Comparison of ENCODE assay signal across 18 mouse cellular contexts in genomic region chr3:36311337-36311736, GRCm38 (mm10).
DNase-seq lines count a peak whose midpoint lies in the region; ATAC-seq lines count a peak whose summit lies in the region.
"Had no signal": no experiment of that assay in that cellular context is flagged by ENCODE, and none has a peak within 500 bp of the region (broad histone marks: within the 10 kb centered on the region; RNA-seq: fewer than 3 reads in every experiment).

No protein-coding gene starts in this region.

- no peak for DNase-seq in hindbrain, embryonic 10.5 days (ENCODE audit: low spot score)
- DNase-seq in hindbrain, embryonic 11.5 days (ENCODE audit: low spot score) = no peak
- DNase-seq in midbrain, embryonic 11.5 days (ENCODE audit: low spot score, missing footprints) = no peak
- DNase-seq in embryo, embryonic 10 days (ENCODE audit: low spot score) = peak; percentile 16
- peak; percentile 6 for DNase-seq in mesoderm, embryonic 11.5 days (ENCODE audit: low read depth, low spot score)
- no peak for DNase-seq in urinary bladder, postnatal 25 days (ENCODE audit: low spot score)
- DNase-seq: adrenal gland, adult 2 months; cerebellum, adult 11 months; cerebellum, postnatal 14 days; gastrocnemius, postnatal 25 days; kidney, adult 11 months; kidney, postnatal 10 days; thymus, adult 18-20 months had no signal

- H3K27me3 ChIP-seq in hindbrain, embryonic 10.5 days (ENCODE audit: insufficient read depth, poor library complexity, severe bottlenecking) = no peaks in the 10 kb centered on the region
- no peaks in the 10 kb centered on the region for H3K27me3 ChIP-seq in hindbrain, embryonic 11.5 days (ENCODE audit: control insufficient read depth, insufficient read depth, low read length)
- H3K27me3 ChIP-seq in midbrain, embryonic 15.5 days (replicated peaks) = no peaks in the 10 kb centered on the region
- no peaks in the 10 kb centered on the region for H3K27me3 ChIP-seq in midbrain, embryonic 11.5 days (ENCODE audit: control insufficient read depth, insufficient read depth, low read length)
- H3K27me3 ChIP-seq: limb, embryonic 13.5 days had no signal

- peaks cover 8% of the 10 kb centered on the region for H3K4me1 ChIP-seq in hindbrain, embryonic 10.5 days (replicated peaks)
- H3K4me1 ChIP-seq in hindbrain, embryonic 11.5 days (replicated peaks; ENCODE audit: control insufficient read depth, insufficient read depth, low read length) = no peaks in the 10 kb centered on the region
- peaks cover 6% of the 10 kb centered on the region for H3K4me1 ChIP-seq in midbrain, embryonic 15.5 days
- no peaks in the 10 kb centered on the region; the same call in 1 of the 2 replicates for H3K4me1 ChIP-seq in midbrain, embryonic 11.5 days (ENCODE audit: control insufficient read depth, insufficient read depth, low read length)
- H3K4me1 ChIP-seq: heart, embryonic 10.5 days; limb, embryonic 13.5 days had no signal

- peak overlapping the region; percentile 37; the same call in 1 of the 2 replicates for H3K4me3 ChIP-seq in hindbrain, embryonic 10.5 days
- no peak overlapping the region for H3K4me3 ChIP-seq in hindbrain, embryonic 11.5 days (ENCODE audit: low read depth, low read length)
- no peak overlapping the region for H3K4me3 ChIP-seq in midbrain, embryonic 15.5 days
- H3K4me3 ChIP-seq in midbrain, embryonic 11.5 days (ENCODE audit: low read depth, low read length) = no peak overlapping the region
- H3K4me3 ChIP-seq: left cerebral cortex, adult 2 months; limb, embryonic 13.5 days had no signal

- no peak for ATAC-seq in hindbrain, embryonic 11.5 days (ENCODE audit: low FRiP score)
- no peak for ATAC-seq in midbrain, embryonic 15.5 days (replicated peaks)
- ATAC-seq in midbrain, embryonic 11.5 days (ENCODE audit: low FRiP score) = no peak

- no peaks in the 10 kb centered on the region for H3K36me3 ChIP-seq in hindbrain, embryonic 10.5 days
- H3K36me3 ChIP-seq in hindbrain, embryonic 11.5 days (ENCODE audit: control insufficient read depth, insufficient read depth, low read length) = no peaks in the 10 kb centered on the region
- H3K36me3 ChIP-seq in midbrain, embryonic 15.5 days (replicated peaks) = no peaks in the 10 kb centered on the region
- H3K36me3 ChIP-seq in midbrain, embryonic 11.5 days (ENCODE audit: control insufficient read depth, insufficient read depth, low read length) = no peaks in the 10 kb centered on the region
- H3K36me3 ChIP-seq: heart, embryonic 10.5 days; limb, embryonic 13.5 days had no signal

- no peak overlapping the region for H3K4me2 ChIP-seq in hindbrain, embryonic 11.5 days (replicated peaks; ENCODE audit: low read depth, low read length)
- H3K4me2 ChIP-seq in midbrain, embryonic 15.5 days = peak overlapping the region; percentile 38; the same call in 1 of the 2 replicates
- no peak overlapping the region for H3K4me2 ChIP-seq in midbrain, embryonic 11.5 days

- H3K9me3 ChIP-seq in hindbrain, embryonic 10.5 days = no peaks in the 10 kb centered on the region
- H3K9me3 ChIP-seq in hindbrain, embryonic 11.5 days (ENCODE audit: control insufficient read depth, low read length) = no peaks in the 10 kb centered on the region
- no peaks in the 10 kb centered on the region for H3K9me3 ChIP-seq in midbrain, embryonic 15.5 days
- no peaks in the 10 kb centered on the region for H3K9me3 ChIP-seq in midbrain, embryonic 11.5 days (ENCODE audit: control insufficient read depth, low read length)
- H3K9me3 ChIP-seq: heart, embryonic 10.5 days; limb, embryonic 13.5 days had no signal

- no peak overlapping the region for H3K9ac ChIP-seq in hindbrain, embryonic 11.5 days (ENCODE audit: low read depth, low read length)
- no peak overlapping the region for H3K9ac ChIP-seq in midbrain, embryonic 15.5 days
- no peak overlapping the region for H3K9ac ChIP-seq in midbrain, embryonic 11.5 days (ENCODE audit: low read length)
- H3K9ac ChIP-seq: limb, embryonic 13.5 days; liver, embryonic 14.5 days had no signal

- 10% methylated on average over 3 of the region's 3 CpGs for WGBS in hindbrain, embryonic 10.5 days
- 14% methylated on average over 3 of the region's 3 CpGs for WGBS in hindbrain, embryonic 11.5 days
- 7% methylated on average over 3 of the region's 3 CpGs for WGBS in midbrain, embryonic 15.5 days
- 4% methylated on average over 3 of the region's 3 CpGs for WGBS in midbrain, embryonic 11.5 days

- H3K27ac ChIP-seq in hindbrain, embryonic 10.5 days = no peak overlapping the region
- H3K27ac ChIP-seq in hindbrain, embryonic 11.5 days (ENCODE audit: low read depth, low read length) = no peak overlapping the region
- no peak overlapping the region for H3K27ac ChIP-seq in midbrain, embryonic 15.5 days
- H3K27ac ChIP-seq in midbrain, embryonic 11.5 days (ENCODE audit: low read depth, low read length) = no peak overlapping the region
- H3K27ac ChIP-seq: heart, embryonic 10.5 days; left cerebral cortex, adult 2 months; limb, embryonic 13.5 days; liver, embryonic 14.5 days had no signal

Comparison
In these comparisons a context has a peak if more than half of its experiments do, and no peak if none do; other contexts are left out.
1. DNase-seq: peak in embryo, embryonic 10 days (single experiment) and mesoderm, embryonic 11.5 days (single experiment); none in hindbrain, embryonic 10.5 days (single experiment), hindbrain, embryonic 11.5 days (single experiment), midbrain, embryonic 11.5 days (single experiment) and urinary bladder, postnatal 25 days (single experiment).